Mouse (Mus musculus) CD4-positive naive resting alpha-beta T cell, adult 57 days (primary cell): ENCODE results near the gene Lad1. TPM values are rescaled to one million over a fixed set of nuclear protein-coding genes. Genes with fewer than 3 reads are reported as not detected.

ENCODE experiments used
- total RNA-seq: library from RNA; stranded (reverse); gene quantifications from one replicate; pipeline ENCODE4 v1.2.4, GENCODE M21; 2023

Lad1 gene
- total RNA-seq, result 1.2 TPM

GRCm38 (mm10) chr1:135818481-135819086, at the start of gene Lad1:
Gene Lad1, plus strand, starts transcription at chr1:135818598.

GRCm38 (mm10) chr1:135778780-135779535, 39.4 kb upstream of the Lad1 start, which contains the start of gene Tnni1:
Gene Tnni1, plus strand, starts transcription at chr1:135779434.

DNA sequence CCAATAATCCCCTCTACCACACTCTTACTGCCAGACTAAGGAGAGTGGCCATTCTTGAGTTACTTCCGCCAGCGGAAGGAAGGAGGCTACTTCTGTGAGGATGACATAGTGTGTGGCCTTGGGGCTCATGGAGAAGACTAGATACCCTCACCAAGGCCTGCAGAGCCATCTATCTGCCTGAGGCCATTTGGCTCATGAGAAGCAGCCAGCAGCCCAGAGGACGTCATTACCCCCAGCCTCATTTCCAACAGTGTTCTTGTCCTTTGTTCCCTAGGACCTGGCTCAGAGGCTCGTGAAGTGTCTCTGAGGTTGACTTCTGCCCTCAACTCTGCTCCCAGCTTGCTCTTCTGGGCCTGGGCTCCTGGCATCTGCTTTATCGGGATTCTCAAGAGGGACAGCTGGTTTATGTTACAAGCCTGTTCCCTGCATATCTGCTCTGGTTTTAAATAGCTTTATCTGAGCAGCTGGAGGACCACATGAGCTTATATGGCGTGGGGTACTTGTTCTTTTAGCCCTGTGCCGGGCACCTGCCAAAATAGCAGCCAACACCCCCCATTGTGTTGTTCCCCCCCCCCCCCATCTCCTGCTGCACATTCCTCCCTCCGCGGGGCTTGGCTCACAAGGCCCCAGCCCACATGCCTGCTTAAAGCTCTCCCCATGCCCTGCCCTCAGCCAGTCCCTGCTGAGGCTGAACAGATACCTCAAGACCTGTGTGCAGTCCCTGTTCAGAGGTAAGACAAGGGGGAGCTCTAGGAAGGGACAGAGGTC, 17.5 kb downstream of the Lad1 start, which contains the start of gene Tnnt2:
Gene Tnnt2 (plus strand): TSS at position 639 of the 768 bp plus-strand sequence.

Other genes starting within 250 kb of the Lad1 start
- gene Nav1, start 211.3 kb upstream of the Lad1 start, total RNA-seq, result 1.4 TPM
- gene Csrp1, start 98.5 kb upstream of the Lad1 start, total RNA-seq, result 68.2 TPM
- not detected for gene Phlda3, start 52.5 kb upstream of the Lad1 start, total RNA-seq
- gene Tnni1, start 39.2 kb upstream of the Lad1 start, total RNA-seq, result 0.59 TPM
- gene Tnnt2, start 17.8 kb downstream of the Lad1 start, total RNA-seq, result 0.71 TPM
- gene Pkp1, start 100.6 kb downstream of the Lad1 start, total RNA-seq, result not detected
- gene Igfn1, start 187.7 kb downstream of the Lad1 start, total RNA-seq, result not detected
- 11.6 TPM for gene Tmem9, start 189.6 kb downstream of the Lad1 start, total RNA-seq
- not detected for gene Ascl5, start 232.2 kb downstream of the Lad1 start, total RNA-seq
- not detected for gene Cacna1s, start 234.2 kb downstream of the Lad1 start, total RNA-seq